Mouse (Mus musculus) ES-Bruce4 (cell line): Measurements from ENCODE around the gene Arhgef2. TPM values are rescaled to one million over a fixed set of nuclear protein-coding genes. Genes with fewer than 3 reads are reported as not detected.
"Not testable (repeated sequence)": the region's sequence is repeated elsewhere in the genome, so short reads cannot be mapped to it uniquely, and the experiment has no call there.

Source experiments
- H3K27ac ChIP-seq: 2 replicates; pipeline ENCODE4 v1.5.1; 2012; ENCODE audit warnings: low read length, inconsistent platforms; ENCODE audit not compliant: insufficient read depth
- H3K27me3 ChIP-seq: 2 replicates; pipeline ENCODE4 v1.6.1; 2012; ENCODE audit warnings: mild to moderate bottlenecking, low read length, inconsistent platforms; ENCODE audit not compliant: control insufficient read depth, poor library complexity, insufficient read depth, severe bottlenecking
- H3K36me3 ChIP-seq: 2 replicates; pipeline ENCODE4 v1.6.1; 2012; ENCODE audit warnings: inconsistent platforms, mild to moderate bottlenecking, low read length, moderate library complexity; ENCODE audit not compliant: control insufficient read depth, poor library complexity, insufficient read depth, severe bottlenecking
- H3K4me1 ChIP-seq: one replicate; pipeline ENCODE4 v1.8.1; 2011; ENCODE audit warnings: low read length; ENCODE audit not compliant: control insufficient read depth, insufficient read depth
- H3K4me3 ChIP-seq: 2 replicates; pipeline ENCODE4 v1.5.1; 2011; ENCODE audit warnings: low read depth, mild to moderate bottlenecking, low read length
- H3K9ac ChIP-seq: 2 replicates; pipeline ENCODE4 v1.6.1; 2012; ENCODE audit warnings: low read depth, mild to moderate bottlenecking, inconsistent platforms; ENCODE audit not compliant: poor library complexity, severe bottlenecking
- H3K9me3 ChIP-seq: replicated peaks from 2 replicates; pipeline ENCODE4 v1.6.1; 2012; ENCODE audit warnings: mild to moderate bottlenecking, low read length, inconsistent platforms; ENCODE audit not compliant: control insufficient read depth, poor library complexity, insufficient read depth, severe bottlenecking
- CTCF ChIP-seq: IDR thresholded peaks from one replicate; pipeline ENCODE4 v1.8.1; 2011; ENCODE audit warnings: low read depth, low read length
- EP300 ChIP-seq: IDR thresholded peaks from 2 replicates; pipeline ENCODE4 v1.6.1; 2011; ENCODE audit warnings: low read depth, low read length; ENCODE audit not compliant: insufficient read depth
- POLR2A ChIP-seq: IDR thresholded peaks from one replicate; pipeline ENCODE4 v1.8.1; 2011; ENCODE audit warnings: low read length; ENCODE audit not compliant: insufficient read depth
- polyA plus RNA-seq: library from polyadenylated mRNA; stranded (reverse); fragments of >200 nt; gene quantifications from 2 replicates; pipeline ENCODE4 v1.2.4, GENCODE M21; 2011; ENCODE audit warnings: low read depth; ENCODE audit not compliant: missing spikeins, insufficient read depth, insufficient read length

Arhgef2 gene
- 71.2 and 74.9 TPM in 2 replicates for polyA plus RNA-seq

- not testable (repeated sequence) for H3K36me3 ChIP-seq, H3K4me1 ChIP-seq, H3K27me3 ChIP-seq, H3K9me3 ChIP-seq
- Histone ChIP-seq H3K27ac (peak within 1 kb of the TSS; percentile 92), H3K4me3 (peak within 1 kb of the TSS; percentile 38), H3K9ac (peak within 1 kb of the TSS; percentile 44)
These were observed at the start of gene Arhgef2 for GRCm38 (mm10) chr3:88605666-88606065. Arhgef2 (plus strand) TSS chr3:88605966.

- Histone ChIP-seq H3K9ac (no peak overlapping the region), H3K9me3 (no peaks in the 10 kb centered on the region), H3K27ac (no peak overlapping the region), H3K4me3 (no peak overlapping the region), H3K36me3 (peaks cover 56% of the 10 kb centered on the region), H3K4me1 (peaks cover 2% of the 10 kb centered on the region), H3K27me3 (no peaks in the 10 kb centered on the region)
- no peak for TF ChIP-seq POLR2A
These were observed 49.1 kb upstream of the Arhgef2 start for GRCm38 (mm10) chr3:88556616-88557015.

GRCm38 (mm10) chr3:88559596-88559995 is 46.2 kb upstream of the Arhgef2 start:
- H3K9ac ChIP-seq = no peak overlapping the region
- TF ChIP-seq POLR2A = no peak
- no peak for TF ChIP-seq CTCF
- no peak for TF ChIP-seq EP300
- no peaks in the 10 kb centered on the region for H3K9me3 ChIP-seq
- no peak overlapping the region for H3K27ac ChIP-seq
- no peaks in the 10 kb centered on the region for H3K27me3 ChIP-seq
- peaks cover 2% of the 10 kb centered on the region for H3K4me1 ChIP-seq
- no peak overlapping the region for H3K4me3 ChIP-seq
- peaks cover 81% of the 10 kb centered on the region for H3K36me3 ChIP-seq

GRCm38 (mm10) chr3:88561989-88562388 is 43.8 kb upstream of the Arhgef2 start:
- Histone ChIP-seq H3K27ac (peak overlapping the region; percentile 42), H3K27me3 (no peaks in the 10 kb centered on the region), H3K36me3 (peaks cover 90% of the 10 kb centered on the region), H3K4me1 (peaks cover 4% of the 10 kb centered on the region), H3K9me3 (no peaks in the 10 kb centered on the region), H3K9ac (peak overlapping the region; percentile 27; the same call in 1 of the 2 replicates), H3K4me3 (peak overlapping the region; percentile 11; the same call in 1 of the 2 replicates)
- no peak for TF ChIP-seq EP300
- TF ChIP-seq POLR2A = peak; percentile 1
- TF ChIP-seq CTCF = no peak

DNA sequence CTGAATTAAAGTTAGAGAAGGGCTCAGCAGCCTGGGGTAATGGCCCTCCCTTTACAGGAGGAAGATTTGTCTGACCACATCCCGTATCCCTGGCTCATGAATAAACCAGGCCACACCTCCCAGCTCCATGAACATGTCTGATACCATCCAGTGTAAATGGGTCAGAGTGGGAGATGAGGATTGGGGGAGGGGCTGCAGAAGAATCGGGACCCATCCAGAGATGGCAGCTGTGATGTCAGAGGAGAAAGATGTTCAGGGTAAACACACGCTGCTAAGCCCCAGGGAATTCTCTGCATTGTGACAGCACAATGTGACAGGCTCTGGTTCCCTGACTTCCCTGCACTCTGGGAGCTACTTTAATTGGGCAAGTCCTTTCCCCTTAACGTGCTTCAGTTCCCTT is 42.3 kb upstream of the Arhgef2 start:
- no peak overlapping the region; the same call in 1 of the 2 replicates for H3K9ac ChIP-seq
- peaks cover 87% of the 10 kb centered on the region for H3K36me3 ChIP-seq
- H3K9me3 ChIP-seq = no peaks in the 10 kb centered on the region
- H3K27me3 ChIP-seq = no peaks in the 10 kb centered on the region
- H3K4me3 ChIP-seq = no peak overlapping the region
- TF ChIP-seq POLR2A (no peak), CTCF (no peak), EP300 (no peak)
- peak overlapping the region; percentile 49 for H3K27ac ChIP-seq
- H3K4me1 ChIP-seq = peaks cover 2% of the 10 kb centered on the region

GRCm38 (mm10) chr3:88563966-88564365 is 41.8 kb upstream of the Arhgef2 start:
- no peak overlapping the region for H3K4me3 ChIP-seq
- H3K4me1 ChIP-seq = peaks cover 2% of the 10 kb centered on the region
- peaks cover 87% of the 10 kb centered on the region for H3K36me3 ChIP-seq
- TF ChIP-seq CTCF (no peak), EP300 (no peak), POLR2A (no peak)
- no peaks in the 10 kb centered on the region for H3K9me3 ChIP-seq
- peak overlapping the region; percentile 49 for H3K27ac ChIP-seq
- H3K27me3 ChIP-seq = no peaks in the 10 kb centered on the region
- no peak overlapping the region; the same call in 1 of the 2 replicates for H3K9ac ChIP-seq
